ENCODE assay signal across 17 mouse cellular contexts in the genomic region with DNA sequence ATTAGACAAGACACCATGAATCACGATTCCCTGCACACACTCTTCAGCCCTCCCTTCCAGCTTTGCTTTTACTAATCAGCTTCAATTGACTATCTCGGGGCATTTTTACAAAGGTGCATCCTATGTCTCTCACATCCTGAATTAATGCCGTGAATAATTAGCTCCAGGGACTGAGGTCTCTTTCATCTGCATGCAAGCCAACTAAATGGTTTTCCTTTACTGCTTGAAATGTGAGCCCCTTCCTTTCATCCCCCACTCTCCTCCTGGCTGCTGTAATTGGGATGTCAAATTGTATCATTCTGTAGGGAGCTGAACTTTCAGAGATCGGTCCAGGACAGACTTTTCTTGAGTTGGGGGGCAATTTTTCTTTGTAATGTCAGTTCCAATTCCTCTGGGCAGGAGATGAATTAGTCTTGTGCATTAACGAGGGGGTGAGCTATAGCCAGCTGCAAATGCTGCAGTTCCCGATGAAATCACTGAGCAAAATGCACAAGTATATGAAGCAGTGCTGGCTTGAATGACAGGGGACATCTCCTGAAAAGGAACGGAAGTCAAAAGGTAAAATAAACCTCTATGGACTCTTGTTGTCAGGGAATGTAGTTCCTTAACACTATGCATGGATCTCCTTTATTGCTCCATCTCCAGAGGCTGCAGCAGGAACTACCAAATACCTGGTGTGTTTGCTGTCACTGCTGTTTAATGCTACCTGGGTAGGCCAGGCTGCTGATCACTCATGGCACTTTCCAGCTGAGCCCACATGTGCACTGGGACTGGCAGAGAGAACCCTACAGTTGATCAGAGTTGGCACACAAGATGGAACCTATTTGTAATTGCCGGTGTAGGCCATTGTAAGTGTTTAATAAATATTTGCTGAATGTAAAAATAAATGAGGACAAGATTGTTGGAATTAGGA.
DNase-seq lines count a peak whose midpoint lies in the region; ATAC-seq and TF ChIP-seq lines count a peak whose summit lies in the region.
"Had no signal": no experiment of that assay in that cellular context is flagged by ENCODE, and none has a peak within 500 bp of the region (broad histone marks: within the 10 kb centered on the region; RNA-seq: fewer than 3 reads in every experiment).

No protein-coding gene starts in this region.

- DNase-seq in forebrain, embryonic 10.5 days (ENCODE audit: extremely low spot score, low spot score) = no peak
- DNase-seq in forebrain, postnatal 0 days = no peak
- no peak for DNase-seq in hindbrain, embryonic 14.5 days (ENCODE audit: low spot score)
- no peak for DNase-seq in lung, postnatal 10 days
- no peak for DNase-seq in heart, adult 9 months (ENCODE audit: low spot score in 2 of 2)
- no peak for DNase-seq in frontal cortex, postnatal 36 days (ENCODE audit: low spot score in 2 of 2)
- DNase-seq: cerebellum, adult 11-12 months; kidney, postnatal 14 days; liver, postnatal 0 days; right cerebral cortex, postnatal 25 days had no signal

- no peaks in the 10 kb centered on the region for H3K9me3 ChIP-seq in forebrain, embryonic 10.5 days
- H3K9me3 ChIP-seq in forebrain, postnatal 0 days (ENCODE audit: low read length) = no peaks in the 10 kb centered on the region
- no peaks in the 10 kb centered on the region for H3K9me3 ChIP-seq in embryonic facial prominence, embryonic 13.5 days
- no peaks in the 10 kb centered on the region for H3K9me3 ChIP-seq in hindbrain, embryonic 14.5 days (ENCODE audit: control insufficient read depth, low read length)
- H3K9me3 ChIP-seq in neural tube, embryonic 12.5 days = no peaks in the 10 kb centered on the region
- H3K9me3 ChIP-seq: intestine, embryonic 15.5 days; limb, embryonic 12.5 days had no signal

- H3K36me3 ChIP-seq in forebrain, embryonic 10.5 days (replicated peaks) = no peaks in the 10 kb centered on the region
- H3K36me3 ChIP-seq in forebrain, postnatal 0 days (ENCODE audit: insufficient read depth) = no peaks in the 10 kb centered on the region
- H3K36me3 ChIP-seq in embryonic facial prominence, embryonic 13.5 days = no peaks in the 10 kb centered on the region
- no peaks in the 10 kb centered on the region for H3K36me3 ChIP-seq in hindbrain, embryonic 14.5 days (replicated peaks; ENCODE audit: control insufficient read depth, insufficient read depth)
- no peaks in the 10 kb centered on the region for H3K36me3 ChIP-seq in neural tube, embryonic 12.5 days
- H3K36me3 ChIP-seq: intestine, embryonic 15.5 days; limb, embryonic 12.5 days had no signal

- H3K9ac ChIP-seq in forebrain, postnatal 0 days = no peak overlapping the region
- no peak overlapping the region for H3K9ac ChIP-seq in embryonic facial prominence, embryonic 13.5 days
- H3K9ac ChIP-seq in hindbrain, embryonic 14.5 days = no peak overlapping the region; the same call in 1 of the 2 replicates
- no peak overlapping the region for H3K9ac ChIP-seq in neural tube, embryonic 12.5 days
- H3K9ac ChIP-seq: intestine, embryonic 15.5 days; limb, embryonic 12.5 days; liver, postnatal 0 days had no signal

- no peak overlapping the region for H3K4me2 ChIP-seq in forebrain, postnatal 0 days (ENCODE audit: low read depth)
- peak overlapping the region; percentile 16; the same call in 1 of the 2 replicates for H3K4me2 ChIP-seq in embryonic facial prominence, embryonic 13.5 days
- peak overlapping the region; percentile 1; the same call in 1 of the 2 replicates for H3K4me2 ChIP-seq in hindbrain, embryonic 14.5 days (replicated peaks)
- 0 out of 2 replicates have a peak overlapping the region, but pooled peaks have one; percentile 21 for H3K4me2 ChIP-seq in neural tube, embryonic 12.5 days (replicated peaks)
- H3K4me2 ChIP-seq: intestine, embryonic 15.5 days; limb, embryonic 12.5 days had no signal

- ATAC-seq in forebrain, postnatal 0 days = no peak; the same call in 1 of the 2 replicates
- no peak for ATAC-seq in embryonic facial prominence, embryonic 13.5 days (ENCODE audit: insufficient number of reproducible peaks, insufficient read depth, low FRiP score, low TSS enrichment, low read depth)
- peak; percentile 62 for ATAC-seq in hindbrain, embryonic 14.5 days (ENCODE audit: low FRiP score)
- peak; percentile 45; the same call in 1 of the 2 replicates for ATAC-seq in neural tube, embryonic 12.5 days (ENCODE audit: low FRiP score, low read depth)
- ATAC-seq: intestine, embryonic 15.5 days; liver, postnatal 0 days had no signal

- no peaks in the 10 kb centered on the region for H3K27me3 ChIP-seq in forebrain, embryonic 10.5 days (ENCODE audit: poor library complexity, severe bottlenecking)
- no peaks in the 10 kb centered on the region for H3K27me3 ChIP-seq in forebrain, postnatal 0 days (ENCODE audit: insufficient read depth, low read length)
- H3K27me3 ChIP-seq in embryonic facial prominence, embryonic 13.5 days = no peaks in the 10 kb centered on the region
- no peaks in the 10 kb centered on the region for H3K27me3 ChIP-seq in hindbrain, embryonic 14.5 days (ENCODE audit: control insufficient read depth, insufficient read depth, low read length)
- no peaks in the 10 kb centered on the region for H3K27me3 ChIP-seq in neural tube, embryonic 12.5 days (replicated peaks)
- H3K27me3 ChIP-seq: CH12.LX; intestine, embryonic 15.5 days; limb, embryonic 12.5 days had no signal

- H3K4me3 ChIP-seq in forebrain, embryonic 10.5 days = no peak overlapping the region
- no peak overlapping the region for H3K4me3 ChIP-seq in forebrain, postnatal 0 days (ENCODE audit: low read depth, low read length)
- no peak overlapping the region for H3K4me3 ChIP-seq in embryonic facial prominence, embryonic 13.5 days
- no peak overlapping the region for H3K4me3 ChIP-seq in hindbrain, embryonic 14.5 days (replicated peaks; ENCODE audit: low read length)
- no peak overlapping the region for H3K4me3 ChIP-seq in neural tube, embryonic 12.5 days
- H3K4me3 ChIP-seq: intestine, embryonic 15.5 days; left cerebral cortex, adult 2 months; limb, embryonic 12.5 days had no signal

- peaks cover 32% of the 10 kb centered on the region for H3K4me1 ChIP-seq in forebrain, embryonic 10.5 days
- H3K4me1 ChIP-seq in forebrain, postnatal 0 days (ENCODE audit: insufficient read depth) = no peaks in the 10 kb centered on the region
- peaks cover 9% of the 10 kb centered on the region; the same call in 1 of the 2 replicates for H3K4me1 ChIP-seq in embryonic facial prominence, embryonic 13.5 days
- peaks cover 14% of the 10 kb centered on the region for H3K4me1 ChIP-seq in hindbrain, embryonic 14.5 days (replicated peaks; ENCODE audit: control insufficient read depth, insufficient read depth, low read length)
- no peaks in the 10 kb centered on the region; the same call in 1 of the 2 replicates for H3K4me1 ChIP-seq in neural tube, embryonic 12.5 days
- H3K4me1 ChIP-seq: intestine, embryonic 15.5 days; limb, embryonic 12.5 days had no signal

- no peak for TF ChIP-seq CTCF in forebrain, postnatal 0 days (IDR thresholded peaks at IDR 0.05; ENCODE audit: low read depth)

- H3K27ac ChIP-seq in forebrain, embryonic 10.5 days = peak overlapping the region; percentile 65
- H3K27ac ChIP-seq in forebrain, postnatal 0 days (ENCODE audit: low read depth, low read length) = no peak overlapping the region
- no peak overlapping the region for H3K27ac ChIP-seq in embryonic facial prominence, embryonic 13.5 days
- peak overlapping the region; percentile 59 for H3K27ac ChIP-seq in hindbrain, embryonic 14.5 days
- H3K27ac ChIP-seq in neural tube, embryonic 12.5 days = no peak overlapping the region
- H3K27ac ChIP-seq: intestine, embryonic 15.5 days; left cerebral cortex, adult 2 months; limb, embryonic 12.5 days; macrophage had no signal

- 22% methylated on average over 8 of the region's 8 CpGs for whole genome bisulfite sequencing in forebrain, embryonic 10.5 days
- 11% methylated on average over 8 of the region's 8 CpGs for WGBS in forebrain, postnatal 0 days
- 8% methylated on average over 8 of the region's 8 CpGs for WGBS in embryonic facial prominence, embryonic 13.5 days
- 21% methylated on average over 8 of the region's 8 CpGs for WGBS in hindbrain, embryonic 14.5 days
- 22% methylated on average over 8 of the region's 8 CpGs for WGBS in neural tube, embryonic 12.5 days

Comparison
In these comparisons a context has a peak if more than half of its experiments do, and no peak if none do; other contexts are left out.
1. H3K27ac ChIP-seq: peak in forebrain, embryonic 10.5 days (single experiment) and hindbrain, embryonic 14.5 days (single experiment); none in forebrain, postnatal 0 days (single experiment), embryonic facial prominence, embryonic 13.5 days (single experiment) and neural tube, embryonic 12.5 days (single experiment).
2. ATAC-seq: peak in hindbrain, embryonic 14.5 days (single experiment) and neural tube, embryonic 12.5 days (single experiment); none in forebrain, postnatal 0 days (single experiment) and embryonic facial prominence, embryonic 13.5 days (single experiment).